ENCODE assay signal across 16 mouse cellular contexts in the genomic region with DNA sequence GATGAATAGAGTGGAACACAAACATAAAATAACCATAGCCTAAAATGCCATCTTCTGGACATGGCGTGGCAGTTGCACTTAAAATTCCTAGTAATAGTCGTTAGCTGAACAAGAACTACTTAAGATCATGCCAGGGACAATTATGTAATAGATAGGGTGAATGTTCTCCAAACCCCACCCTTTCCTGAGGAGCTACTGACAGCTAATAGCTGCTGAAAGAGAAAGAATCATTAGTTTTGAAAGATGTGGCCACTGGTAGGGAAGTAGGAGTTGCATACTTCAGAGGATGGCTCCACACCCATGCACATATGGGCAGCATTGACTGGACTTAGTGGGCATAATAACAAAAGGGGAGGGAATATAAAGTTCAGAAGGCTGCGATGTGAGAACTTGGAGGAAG.
"Had no signal": no experiment of that assay in that cellular context is flagged by ENCODE, and none has a peak within 500 bp of the region (broad histone marks: within the 10 kb centered on the region; RNA-seq: fewer than 3 reads in every experiment).

No protein-coding gene starts in this region.

- H3K9ac ChIP-seq: intestine, embryonic 15.5 days; limb, embryonic 12.5 days; liver, embryonic 13.5 days; liver, postnatal 0 days; midbrain, embryonic 15.5 days had no signal

- H3K9me3 ChIP-seq: intestine, embryonic 15.5 days; limb, embryonic 12.5 days; liver, embryonic 13.5 days; megakaryocyte, embryonic 14.5 days; midbrain, embryonic 15.5 days had no signal

- H3K4me1 ChIP-seq: intestine, embryonic 15.5 days; limb, embryonic 12.5 days; midbrain, embryonic 15.5 days had no signal

- H3K27me3 ChIP-seq: intestine, embryonic 15.5 days; limb, embryonic 12.5 days; liver, embryonic 13.5 days; megakaryocyte, embryonic 14.5 days; midbrain, embryonic 15.5 days had no signal

- H3K36me3 ChIP-seq: intestine, embryonic 15.5 days; limb, embryonic 12.5 days; liver, embryonic 13.5 days; midbrain, embryonic 15.5 days had no signal

- DNase-seq: kidney, adult 2 months; kidney, postnatal 36 days; layer of hippocampus, adult 9-11 months; liver; liver, embryonic 13.5 days; liver, postnatal 0 days; right cerebral cortex, adult 18-20 months; right cerebral cortex, postnatal 25 days; thymus, postnatal 4 days had no signal

- ATAC-seq: intestine, embryonic 15.5 days; liver, postnatal 0 days; midbrain, embryonic 15.5 days had no signal

- H3K27ac ChIP-seq: intestine, embryonic 15.5 days; kidney, postnatal 0 days; limb, embryonic 12.5 days; liver, embryonic 13.5 days; midbrain, embryonic 15.5 days; stomach, postnatal 0 days had no signal

- H3K4me3 ChIP-seq: intestine, embryonic 15.5 days; limb, embryonic 12.5 days; liver, embryonic 13.5 days; megakaryocyte, embryonic 14.5 days; midbrain, embryonic 15.5 days had no signal

- H3K4me2 ChIP-seq: intestine, embryonic 15.5 days; limb, embryonic 12.5 days; liver, embryonic 13.5 days; midbrain, embryonic 11.5 days; midbrain, embryonic 15.5 days had no signal
